Mouse (Mus musculus) megakaryocyte, embryonic 14.5 days (primary cell): ENCODE measurements around the gene Rsph9.

Source experiments
- FLI1 ChIP-seq: IDR thresholded peaks from 2 replicates; pipeline ENCODE4 v1.6.1; 2012; ENCODE audit warnings: low read length, inconsistent platforms, mixed read lengths
- GATA1 ChIP-seq: IDR thresholded peaks from 3 replicates; pipeline ENCODE4 v1.6.1; 2012; ENCODE audit warnings: mixed read lengths, low read length, inconsistent platforms, borderline replicate concordance

DNA sequence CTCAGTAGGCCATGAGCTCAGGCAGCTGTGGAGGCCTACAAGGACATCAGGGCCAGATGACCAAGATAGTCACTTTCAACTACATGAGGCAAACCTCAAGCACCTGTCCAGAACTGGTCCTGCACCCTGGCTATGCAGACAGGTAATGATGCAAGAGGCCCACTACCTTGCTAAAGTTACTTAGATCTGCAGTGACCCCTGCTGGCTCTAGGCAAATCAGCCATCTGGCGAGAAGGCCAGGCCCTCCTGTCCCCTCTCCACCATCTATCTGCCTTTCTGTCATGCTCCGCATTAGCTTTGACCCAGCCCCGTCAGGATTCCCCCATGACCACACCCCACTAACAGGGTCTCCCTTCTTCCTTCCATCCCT lies 68.9 kb downstream of the Rsph9 start:
- TF ChIP-seq GATA1, result no peak
- TF ChIP-seq FLI1, result no peak
